In genomic region chrX:169827720-169828119, GRCm38 (mm10) we compare ENCODE assay signal across 12 mouse cellular contexts. TPM values are rescaled to one million over a fixed set of nuclear protein-coding genes. Genes with fewer than 3 reads are reported as not detected.
DNase-seq lines count a peak whose midpoint lies in the region; ATAC-seq and TF ChIP-seq lines count a peak whose summit lies in the region.
"Had no signal": no experiment of that assay in that cellular context is flagged by ENCODE, and none has a peak within 500 bp of the region (broad histone marks: within the 10 kb centered on the region; RNA-seq: fewer than 3 reads in every experiment).

No protein-coding gene starts in this region.

- DNase-seq in heart, adult 9 months (ENCODE audit: low spot score in 2 of 2): no peak
- DNase-seq in embryo, embryonic 10.5 days (ENCODE audit: low spot score): peak; percentile 14
- peak; percentile 26 for DNase-seq in forebrain, postnatal 0 days
- DNase-seq in MN1 (ENCODE audit: low spot score): no peak
- no peak for DNase-seq in urinary bladder, adult 18-20 months (ENCODE audit: low spot score in 2 of 2)
- DNase-seq in heart, postnatal 4 days: no peak
- DNase-seq: gastrocnemius, postnatal 10 days had no signal

- peaks cover 4% of the 10 kb centered on the region; the same call in 1 of the 2 replicates for H3K27me3 ChIP-seq in heart, embryonic 12.5 days (replicated peaks)
- H3K27me3 ChIP-seq in forebrain, postnatal 0 days (ENCODE audit: insufficient read depth, low read length): no peaks in the 10 kb centered on the region; the same call in 1 of the 2 replicates
- peaks cover 9% of the 10 kb centered on the region; the same call in 1 of the 2 replicates for H3K27me3 ChIP-seq in midbrain, embryonic 12.5 days

- no peak overlapping the region for H3K27ac ChIP-seq in heart, embryonic 12.5 days (ENCODE audit: poor library complexity, severe bottlenecking)
- H3K27ac ChIP-seq in forebrain, postnatal 0 days (ENCODE audit: low read depth, low read length): peak overlapping the region; percentile 54; the same call in 1 of the 2 replicates
- peak overlapping the region; percentile 87 for H3K27ac ChIP-seq in midbrain, embryonic 12.5 days (replicated peaks)

- H3K4me3 ChIP-seq in heart, embryonic 12.5 days: no peak overlapping the region
- H3K4me3 ChIP-seq in forebrain, postnatal 0 days (ENCODE audit: low read depth, low read length): peak overlapping the region; percentile 11; the same call in 1 of the 2 replicates
- H3K4me3 ChIP-seq in midbrain, embryonic 12.5 days: peak overlapping the region; percentile 30

- H3K9me3 ChIP-seq in heart, embryonic 12.5 days (replicated peaks): no peaks in the 10 kb centered on the region
- no peaks in the 10 kb centered on the region for H3K9me3 ChIP-seq in forebrain, postnatal 0 days (ENCODE audit: low read length)
- H3K9me3 ChIP-seq in midbrain, embryonic 12.5 days: no peaks in the 10 kb centered on the region

- H3K4me1 ChIP-seq in heart, embryonic 12.5 days (replicated peaks): peaks cover 5% of the 10 kb centered on the region; the same call in 1 of the 2 replicates
- no peaks in the 10 kb centered on the region for H3K4me1 ChIP-seq in forebrain, postnatal 0 days (ENCODE audit: insufficient read depth)
- H3K4me1 ChIP-seq in midbrain, embryonic 12.5 days: peaks cover 10% of the 10 kb centered on the region; the same call in 1 of the 2 replicates

- H3K4me2 ChIP-seq in heart, embryonic 12.5 days: peak overlapping the region; percentile 24
- peak overlapping the region; percentile 35 for H3K4me2 ChIP-seq in forebrain, postnatal 0 days (ENCODE audit: low read depth)
- H3K4me2 ChIP-seq in midbrain, embryonic 12.5 days (replicated peaks): peak overlapping the region; percentile 45

- TF ChIP-seq CTCF in forebrain, postnatal 0 days (IDR thresholded peaks at IDR 0.05; ENCODE audit: low read depth): no peak

- no peaks in the 10 kb centered on the region for H3K36me3 ChIP-seq in heart, embryonic 12.5 days
- no peaks in the 10 kb centered on the region for H3K36me3 ChIP-seq in forebrain, postnatal 0 days (ENCODE audit: insufficient read depth)
- H3K36me3 ChIP-seq in midbrain, embryonic 12.5 days: no peaks in the 10 kb centered on the region

- no peak for ATAC-seq in heart, embryonic 12.5 days (ENCODE audit: insufficient number of reproducible peaks, low FRiP score)
- 0 out of 2 replicates have a peak, but pooled peaks have one; percentile 36 for ATAC-seq in forebrain, postnatal 0 days
- peak; percentile 72 for ATAC-seq in midbrain, embryonic 12.5 days (ENCODE audit: low FRiP score, low read depth)

- WGBS in heart, embryonic 12.5 days: 27% methylated on average over 7 of the region's 7 CpGs
- 21% methylated on average over 7 of the region's 7 CpGs for WGBS in forebrain, postnatal 0 days
- WGBS in midbrain, embryonic 12.5 days: 15% methylated on average over 7 of the region's 7 CpGs

- H3K9ac ChIP-seq in heart, embryonic 12.5 days: no peak overlapping the region
- 0 out of 2 replicates have a peak overlapping the region, but pooled peaks have one; percentile 10 for H3K9ac ChIP-seq in forebrain, postnatal 0 days
- H3K9ac ChIP-seq in midbrain, embryonic 12.5 days (replicated peaks): no peak overlapping the region; the same call in 1 of the 2 replicates

RNA-seq across cellular contexts. Expression of gene 4933400A11Rik, which starts 48.3 kb away (rescaled TPM):
- polyA plus RNA-seq in heart, embryonic 12.5 days (2016; fragmentation: Nextera tagmentation; extraction: Ambion mirVana): 0.21 and 0.46 TPM in 2 replicates
- total RNA-seq in forebrain, postnatal 0 days (2014; rRNA removed): not detected in 2 replicates
- not detected in 2 replicates for polyA plus RNA-seq in forebrain, postnatal 0 days (2015; fragmentation: Nextera tagmentation; extraction: Ambion mirVana)
- polyA plus RNA-seq in midbrain, embryonic 12.5 days (2016; fragmentation: Nextera tagmentation; extraction: Ambion mirVana): not detected in 2 replicates
- total RNA-seq in heart, postnatal 4 days (2021): not detected
- total RNA-seq: gastrocnemius, postnatal 10 days; heart, postnatal 25 days; layer of hippocampus, adult 8-10 months; megakaryocyte, adult 5-6 weeks had no signal

Comparison
In these comparisons a context has a peak if more than half of its experiments do, and no peak if none do; other contexts are left out.
1. DNase-seq: peak in embryo, embryonic 10.5 days (single experiment) and forebrain, postnatal 0 days (single experiment); none in heart, adult 9 months (0 of 2), MN1 (single experiment), urinary bladder, adult 18-20 months (0 of 2) and heart, postnatal 4 days (single experiment).
2. Peak in every context shown above with its lines, with median percentiles within 50 percentile points of each other: H3K4me2 ChIP-seq.